Mouse (Mus musculus) ES-Bruce4 (cell line): Measurements from ENCODE around the gene Lmbr1l.

Source experiments
- CTCF ChIP-seq: IDR thresholded peaks from one replicate; pipeline ENCODE4 v1.8.1; 2011; ENCODE audit warnings: low read depth, low read length
- EP300 ChIP-seq: IDR thresholded peaks from 2 replicates; pipeline ENCODE4 v1.6.1; 2011; ENCODE audit warnings: low read depth, low read length; ENCODE audit not compliant: insufficient read depth
- POLR2A ChIP-seq: IDR thresholded peaks from one replicate; pipeline ENCODE4 v1.8.1; 2011; ENCODE audit warnings: low read length; ENCODE audit not compliant: insufficient read depth

GRCm38 (mm10) chr15:98870179-98871069, 47.6 kb downstream of the Lmbr1l start:
- TF ChIP-seq CTCF (no peak), POLR2A (no peak), EP300 (no peak)
